1 mouse cellular context compared by ENCODE assay signal in genomic region chr13:23555839-23556416, GRCm38 (mm10).
TF ChIP-seq lines count a peak whose summit lies in the region.

No protein-coding gene starts in this region.

TF ChIP-seq in C2C12, 6 proteins besides CTCF, POLR2A, EP300 and RAD21 (continued from another document):
- TF ChIP-seq USF1 (IDR thresholded peaks at IDR 0.05; ENCODE audit: low read depth) (no peak), MYOD1 (IDR thresholded peaks at IDR 0.05; ENCODE audit: control insufficient read depth, insufficient read length, low read depth) (no peak), FOSL1 (IDR thresholded peaks at IDR 0.05; ENCODE audit: insufficient read depth, low read length, poor library complexity, severe bottlenecking) (no peak), CEBPB (IDR thresholded peaks at IDR 0.05; ENCODE audit: low read depth) (no peak), MAX (IDR thresholded peaks at IDR 0.05) (peak; percentile 60)
